Mouse (Mus musculus) frontal cortex, adult (tissue): ENCODE results near the gene Myo3b.
"Not testable (repeated sequence)": the region's sequence is repeated elsewhere in the genome, so short reads cannot be mapped to it uniquely, and the experiment has no call there.

Source experiments
- ATAC-seq: cut with Nextera tagmentation; 2 replicates; pipeline ENCODE4 v1.9.2; 2017; ENCODE audit warnings: mild to moderate bottlenecking, moderate library complexity, mixed read lengths; ENCODE audit not compliant: low TSS enrichment

The Myo3b gene

GRCm38 (mm10) chr2:70195418-70196248, 156.7 kb downstream of the Myo3b start:
- no peak for ATAC-seq

- ATAC-seq = no peak
These were observed 163.1 kb downstream of the Myo3b start for GRCm38 (mm10) chr2:70201796-70202555.

- ATAC-seq = no peak
These were observed 163.7 kb downstream of the Myo3b start for GRCm38 (mm10) chr2:70202578-70203167.

- ATAC-seq = no peak
These were observed 169.5 kb downstream of the Myo3b start for GRCm38 (mm10) chr2:70208411-70208810.

- no peak for ATAC-seq
These were observed 170.9 kb downstream of the Myo3b start for GRCm38 (mm10) chr2:70209790-70210189.

GRCm38 (mm10) chr2:70210427-70211332, 171.8 kb downstream of the Myo3b start:
- ATAC-seq = peak; percentile 88

- peak; percentile 75 for ATAC-seq
These were observed 175.5 kb downstream of the Myo3b start for GRCm38 (mm10) chr2:70214401-70214800.

GRCm38 (mm10) chr2:70217800-70218199, 178.9 kb downstream of the Myo3b start:
- ATAC-seq = peak; percentile 50; the same call in 1 of the 2 replicates

GRCm38 (mm10) chr2:70218469-70218868, 179.5 kb downstream of the Myo3b start:
- no peak for ATAC-seq

- no peak for ATAC-seq
These were observed 187.8 kb downstream of the Myo3b start for GRCm38 (mm10) chr2:70226679-70227078.

GRCm38 (mm10) chr2:70234450-70234849, 195.5 kb downstream of the Myo3b start:
- not testable (repeated sequence) for ATAC-seq

GRCm38 (mm10) chr2:70245981-70246380, 207.1 kb downstream of the Myo3b start:
- no peak for ATAC-seq

- ATAC-seq = no peak
These were observed 209.7 kb downstream of the Myo3b start for GRCm38 (mm10) chr2:70248616-70249015.

GRCm38 (mm10) chr2:70249872-70250271, 210.9 kb downstream of the Myo3b start:
- no peak for ATAC-seq

GRCm38 (mm10) chr2:70251256-70251655, 212.3 kb downstream of the Myo3b start:
- ATAC-seq = no peak

GRCm38 (mm10) chr2:70259357-70260000, 220.6 kb downstream of the Myo3b start:
- ATAC-seq = peak; percentile 90

- ATAC-seq = no peak
These were observed 221.8 kb downstream of the Myo3b start for GRCm38 (mm10) chr2:70260646-70261195.

- ATAC-seq = no peak
These were observed 223.0 kb downstream of the Myo3b start for GRCm38 (mm10) chr2:70261703-70262564.

- ATAC-seq = peak; percentile 96
These were observed 223.7 kb downstream of the Myo3b start for GRCm38 (mm10) chr2:70262565-70263082.
